Mouse (Mus musculus) embryonic fibroblast, embryonic 13.5 days (primary cell): ENCODE data around the gene Txlna.

Experiments
- CTCF ChIP-seq: IDR thresholded peaks from 2 replicates; pipeline ENCODE4 v1.5.1; 2011; ENCODE audit warnings: mild to moderate bottlenecking, control low read depth, low read length, moderate library complexity, borderline replicate concordance; ENCODE audit not compliant: insufficient read depth
- POLR2A ChIP-seq: IDR thresholded peaks from 2 replicates; pipeline ENCODE4 v1.6.1; 2011; ENCODE audit warnings: low read depth, mild to moderate bottlenecking, control low read depth, low read length, moderate library complexity

DNA sequence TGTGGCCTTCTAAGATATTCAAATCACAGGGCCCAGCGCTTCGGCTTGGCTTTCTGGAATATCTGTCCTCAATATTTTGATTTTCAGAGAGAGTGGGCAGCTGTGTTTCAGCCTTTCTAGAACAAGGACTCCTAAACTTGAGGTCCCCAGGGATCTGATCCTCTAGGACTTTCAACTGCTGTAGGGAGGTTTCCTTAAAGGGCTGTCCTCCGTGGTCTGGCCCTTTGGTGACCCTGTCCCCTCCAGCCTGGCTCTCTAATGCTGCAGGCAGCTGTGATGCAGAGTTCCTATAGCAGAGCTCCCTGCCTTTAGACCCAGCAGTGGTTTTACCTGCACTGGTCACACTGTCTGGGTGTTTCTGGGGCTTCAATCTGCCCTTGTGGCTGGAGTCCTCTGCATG is 24.2 kb downstream of the Txlna start:
- TF ChIP-seq POLR2A (no peak), CTCF (no peak)
